Mouse (Mus musculus) liver, embryonic 14.5 days (tissue): ENCODE data around the gene Rerg. TPM values are rescaled to one million over a fixed set of nuclear protein-coding genes. Genes with fewer than 3 reads are reported as not detected.

Experiments used
- ATAC-seq: fragments of 200-750 bp; cut with Nextera tagmentation; 2 replicates; pipeline ENCODE4 v1.8.0; 2017; ENCODE audit warnings: moderate number of reproducible peaks, mild to moderate bottlenecking, moderate library complexity; ENCODE audit not compliant: insufficient read depth
- DNase-seq, 3 experiments: peaks; one replicate each; pipeline ENCODE4 v3.0.0-alpha.2; 2012 to 2013; ENCODE audit warnings: low read depth in 3 of 3, low spot score in 3 of 3
- H3K27ac ChIP-seq: fragments of 300-500 bp; sonication (generic); 2 replicates; pipeline ENCODE4 v1.5.1; 2014; ENCODE audit warnings: moderate library complexity, mild to moderate bottlenecking, control low read depth, inconsistent platforms
- H3K27me3 ChIP-seq: fragments of 300-500 bp; sonication (generic); 2 replicates; pipeline ENCODE4 v1.6.1; 2014; ENCODE audit warnings: mild to moderate bottlenecking, low read length, moderate library complexity; ENCODE audit not compliant: control insufficient read depth, insufficient read depth
- H3K36me3 ChIP-seq: fragments of 300-500 bp; sonication (generic); replicated peaks from 2 replicates; pipeline ENCODE4 v1.6.1; 2014; ENCODE audit warnings: low read depth; ENCODE audit not compliant: control insufficient read depth, insufficient read depth
- H3K4me1 ChIP-seq, 2 experiments: fragments of 200-500 bp in 1 of 2; fragments of 300-500 bp in 1 of 2; sonication (generic) in 1 of 2; replicated peaks; 2 replicates each; pipeline ENCODE4 v1.6.1; 2012 to 2014; ENCODE audit warnings: antibody characterized with exemption in 1 of 2, inconsistent platforms in 1 of 2, low read length in 1 of 2; ENCODE audit not compliant: control insufficient read depth in 2 of 2, insufficient read depth in 2 of 2
- H3K4me2 ChIP-seq: fragments of 300-500 bp; sonication (generic); 2 replicates; pipeline ENCODE4 v1.6.1; 2014; ENCODE audit warnings: low read depth, mild to moderate bottlenecking, control low read depth, moderate library complexity
- H3K4me3 ChIP-seq, 2 experiments: fragments of 200-500 bp in 1 of 2; fragments of 300-500 bp in 1 of 2; sonication (generic) in 1 of 2; 2 replicates each; pipeline ENCODE4 v1.5.1; 2012 to 2014; ENCODE audit warnings: low read depth in 2 of 2, low read length in 2 of 2, mild to moderate bottlenecking in 2 of 2, control low read depth in 1 of 2, inconsistent platforms in 1 of 2, moderate library complexity in 1 of 2; ENCODE audit not compliant: insufficient read depth in 1 of 2
- H3K9ac ChIP-seq: fragments of 300-500 bp; sonication (generic); replicated peaks from 2 replicates; pipeline ENCODE4 v1.6.1; 2014; ENCODE audit warnings: mild to moderate bottlenecking, control low read depth, moderate library complexity
- H3K9me3 ChIP-seq: fragments of 300-500 bp; sonication (generic); 2 replicates; pipeline ENCODE4 v1.6.1; 2016; ENCODE audit warnings: low read length, mixed read lengths; ENCODE audit not compliant: control insufficient read depth
- CTCF ChIP-seq: IDR thresholded peaks from 2 replicates; pipeline ENCODE4 v1.5.1; 2016; ENCODE audit warnings: antibody characterized with exemption, low read depth, control low read depth
- EP300 ChIP-seq: IDR thresholded peaks from 2 replicates; pipeline ENCODE4 v1.6.1; 2016; ENCODE audit warnings: antibody characterized with exemption, low read depth
- WGBS: fragments of 180-500 bp; shearing (Covaris S2); extraction: QIAGEN DNeasy Blood & Tissue Kit; methylation state at CpG from one replicate; pipeline ENCODE4 v1.1.7; 2014; ENCODE audit not compliant: insufficient replicate concordance; 5-methylcytosine and 5-hydroxymethylcytosine counted together
- polyA plus RNA-seq, 2 experiments: library from polyadenylated mRNA; depleted of rRNA in 1 of 2; stranded (reverse) in 1 of 2; unstranded in 1 of 2; fragments of >200 nt; fragmentation: Nextera tagmentation in 1 of 2; extraction: Ambion mirVana in 1 of 2; gene quantifications; 2 replicates each; pipeline versions ENCODE4 v1.2.1 to v1.2.3; 2012 to 2014

The Rerg gene
- polyA plus RNA-seq, 2 experiments, result 1.2 to 1.9 TPM

DNA sequence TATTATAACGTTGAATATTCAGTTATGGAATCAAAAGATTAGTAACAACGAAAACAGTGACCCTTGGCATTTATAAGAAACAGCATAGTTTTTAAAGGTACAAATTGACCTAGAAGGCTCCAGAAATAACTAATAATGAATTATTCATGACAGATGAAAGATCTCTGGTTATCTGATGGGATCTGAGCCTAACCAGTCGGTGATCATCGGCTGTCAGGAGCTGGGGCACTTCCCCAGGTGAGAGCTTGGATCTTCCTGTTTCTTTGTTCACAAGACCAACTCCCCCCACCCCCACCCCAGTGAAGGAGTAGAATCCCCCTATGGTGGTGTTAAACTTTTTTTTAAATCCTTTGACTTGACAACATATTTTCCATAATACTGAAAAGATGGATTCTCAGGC lies 20.5 kb downstream of the Rerg start:
- H3K9ac ChIP-seq, result no peak overlapping the region
- WGBS, result 66% methylated on average over 4 of the region's 4 CpGs
- ATAC-seq (no peak), DNase-seq (no peak)
- H3K4me3 ChIP-seq, result no peak overlapping the region
- TF ChIP-seq EP300 (no peak), CTCF (no peak)
- H3K27ac ChIP-seq, result no peak overlapping the region
- no peaks in the 10 kb centered on the region for H3K36me3 ChIP-seq
- H3K4me1 ChIP-seq, result no peaks in the 10 kb centered on the region
- no peaks in the 10 kb centered on the region for H3K27me3 ChIP-seq
- H3K4me2 ChIP-seq, result no peak overlapping the region
- no peaks in the 10 kb centered on the region for H3K9me3 ChIP-seq

DNA sequence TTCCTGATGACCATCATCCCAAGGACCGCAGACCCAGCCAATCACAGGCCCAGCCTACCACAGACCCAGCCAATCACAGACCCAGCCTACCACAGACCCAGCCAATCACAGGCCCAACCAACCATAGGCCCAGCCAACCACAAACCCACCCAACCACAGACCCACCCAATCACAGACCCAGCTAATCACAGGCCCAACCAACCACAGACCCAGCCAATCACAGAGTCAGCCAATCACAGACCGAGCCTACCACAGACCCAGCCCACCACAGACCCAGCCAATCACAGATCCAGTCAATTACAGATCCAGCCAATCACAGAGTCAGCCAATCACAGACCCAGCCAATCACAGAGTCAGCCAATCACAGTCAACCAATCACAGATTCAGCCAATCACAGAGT lies 23.4 kb downstream of the Rerg start:
- no peak for ATAC-seq
- no peak for DNase-seq
- Histone ChIP-seq H3K36me3 (no peaks in the 10 kb centered on the region), H3K27me3 (no peaks in the 10 kb centered on the region), H3K27ac (no peak overlapping the region), H3K9me3 (no peaks in the 10 kb centered on the region), H3K4me1 (peaks cover 0 to 4% of the 10 kb centered on the region in 2 experiments; a peak in 2 of 4 replicates), H3K9ac (no peak overlapping the region), H3K4me2 (no peak overlapping the region), H3K4me3 (no peak overlapping the region)
- WGBS, result 54% methylated on average over 2 of the region's 2 CpGs
- TF ChIP-seq CTCF (no peak), EP300 (no peak)

DNA sequence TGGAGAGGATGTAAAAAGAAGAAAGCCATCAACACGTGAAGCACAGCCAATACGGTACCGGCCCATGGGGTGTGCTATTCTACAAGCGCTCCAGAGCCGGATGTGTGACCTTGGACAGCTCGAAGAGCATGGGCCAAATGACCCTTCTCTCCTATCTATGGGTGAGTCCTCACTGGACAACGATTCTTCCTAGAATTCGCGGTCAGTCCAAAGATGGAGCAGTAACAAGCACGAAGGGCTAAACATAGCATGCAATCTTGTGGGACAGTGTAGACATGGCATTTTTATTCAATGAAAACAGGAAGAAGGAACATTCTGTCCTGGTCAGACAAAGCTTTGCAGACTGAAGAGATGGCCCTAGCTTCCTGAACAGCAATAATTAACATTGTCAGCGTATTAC lies 24.7 kb downstream of the Rerg start:
- H3K4me1 ChIP-seq, result peaks cover 0 to 6% of the 10 kb centered on the region in 2 experiments; a peak in 2 of 4 replicates
- TF ChIP-seq CTCF (no peak), EP300 (no peak)
- DNase-seq (no peak), ATAC-seq (peak; percentile 58)
- no peaks in the 10 kb centered on the region for H3K36me3 ChIP-seq
- no peak overlapping the region for H3K4me2 ChIP-seq
- H3K4me3 ChIP-seq, result no peak overlapping the region
- no peaks in the 10 kb centered on the region for H3K9me3 ChIP-seq
- no peak overlapping the region for H3K27ac ChIP-seq
- no peak overlapping the region for H3K9ac ChIP-seq
- H3K27me3 ChIP-seq, result no peaks in the 10 kb centered on the region
- 70% methylated on average over 11 of the region's 11 CpGs for WGBS

DNA sequence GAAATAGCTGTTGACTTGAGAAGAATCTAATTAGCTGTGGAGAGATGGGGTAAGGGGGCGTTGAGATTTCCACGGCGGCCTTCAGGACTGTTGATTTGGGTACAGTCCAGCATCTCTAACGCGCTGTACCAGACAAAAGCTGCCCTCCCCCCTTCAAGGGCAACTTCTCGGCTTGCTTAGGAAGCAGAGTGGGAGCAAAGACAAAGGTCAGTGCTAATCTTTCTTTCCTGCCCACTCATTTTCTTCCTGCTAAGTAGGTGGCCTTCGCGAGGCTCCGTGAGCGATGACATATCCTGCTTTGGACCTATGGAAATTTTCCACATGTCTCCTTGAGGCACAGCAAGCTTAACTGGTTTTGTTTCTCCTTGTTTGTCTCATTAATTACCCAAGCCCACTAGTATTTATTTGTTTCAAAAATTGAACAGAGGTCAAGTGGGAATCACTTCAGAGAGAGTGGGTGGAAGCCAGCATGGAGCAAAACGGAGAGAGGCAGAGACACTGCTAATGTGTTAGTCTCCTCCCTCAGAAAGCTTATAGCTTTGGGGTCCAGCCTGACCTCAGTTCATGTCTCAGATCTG lies 25.2 kb downstream of the Rerg start:
- no peak for DNase-seq
- WGBS, result 49% methylated on average over 11 of the region's 11 CpGs

DNA sequence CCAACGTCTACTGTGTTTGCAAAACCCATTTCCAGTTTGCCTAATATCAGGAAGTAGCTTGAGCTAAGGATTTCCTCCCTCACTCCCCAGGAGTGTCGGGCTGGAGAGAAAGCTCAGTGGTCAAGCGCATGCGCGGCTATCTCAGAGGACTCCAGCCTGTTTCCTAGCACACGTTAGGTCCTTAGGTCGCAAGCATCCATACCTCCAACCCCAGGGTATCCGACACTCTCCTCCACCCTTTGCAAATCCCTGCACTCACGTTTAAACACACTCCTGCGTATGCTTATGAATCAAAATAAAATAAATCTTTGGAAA lies 25.8 kb downstream of the Rerg start:
- TF ChIP-seq EP300 (no peak), CTCF (no peak)
- Histone ChIP-seq H3K9ac (no peak overlapping the region), H3K4me2 (no peak overlapping the region), H3K4me1 (peaks cover 0 to 6% of the 10 kb centered on the region in 2 experiments; a peak in 2 of 4 replicates), H3K27ac (no peak overlapping the region), H3K27me3 (no peaks in the 10 kb centered on the region), H3K4me3 (no peak overlapping the region), H3K36me3 (no peaks in the 10 kb centered on the region), H3K9me3 (no peaks in the 10 kb centered on the region)
- WGBS, result 51% methylated on average over 10 of the region's 10 CpGs
- DNase-seq, result no peak
- no peak for ATAC-seq

More for the DNA sequence above, 25.2 kb downstream of the Rerg start:
- H3K36me3 ChIP-seq, result no peaks in the 10 kb centered on the region
- H3K9ac ChIP-seq, result no peak overlapping the region
- no peak overlapping the region for H3K27ac ChIP-seq
- no peak for TF ChIP-seq CTCF
- TF ChIP-seq EP300, result no peak
- no peak overlapping the region for H3K4me2 ChIP-seq
- peaks cover 0 to 6% of the 10 kb centered on the region in 2 experiments; a peak in 2 of 4 replicates for H3K4me1 ChIP-seq
- peak; percentile 28; the same call in 1 of the 2 replicates for ATAC-seq
- H3K27me3 ChIP-seq, result no peaks in the 10 kb centered on the region
- no peaks in the 10 kb centered on the region for H3K9me3 ChIP-seq
- H3K4me3 ChIP-seq, result no peak overlapping the region
